Mouse (Mus musculus): ENCODE data around the gene Iqcf3.

Iqcf3 gene

GRCm38 (mm10) chr9:106470991-106471750 is 90.3 kb downstream of the Iqcf3 start:
- no peak for DNase-seq (ENCODE audit: low spot score)

- DNase-seq (ENCODE audit: low spot score), result no peak
Observed at GRCm38 (mm10) chr9:106469776-106470175, 91.7 kb downstream of the Iqcf3 start.

DNA sequence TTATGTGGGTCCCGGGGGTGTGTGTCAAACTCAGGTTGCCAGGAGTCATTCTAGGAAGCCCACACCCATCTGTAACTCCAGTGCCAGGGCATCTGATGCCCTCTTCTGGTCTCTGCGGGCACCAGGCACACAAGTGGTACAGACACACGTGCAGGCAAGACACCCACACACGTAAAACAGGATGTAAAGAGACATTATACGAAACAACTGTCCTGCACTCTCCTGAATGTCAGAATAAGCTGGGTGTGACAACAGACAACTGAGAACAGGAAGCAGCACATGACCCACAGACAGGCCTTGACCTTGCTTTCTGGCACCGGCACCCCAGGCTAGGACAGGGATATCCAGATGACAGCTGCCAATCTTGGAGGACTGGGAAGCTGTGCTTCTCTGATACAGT is 92.1 kb downstream of the Iqcf3 start:
- DNase-seq (ENCODE audit: low spot score), result no peak

DNA sequence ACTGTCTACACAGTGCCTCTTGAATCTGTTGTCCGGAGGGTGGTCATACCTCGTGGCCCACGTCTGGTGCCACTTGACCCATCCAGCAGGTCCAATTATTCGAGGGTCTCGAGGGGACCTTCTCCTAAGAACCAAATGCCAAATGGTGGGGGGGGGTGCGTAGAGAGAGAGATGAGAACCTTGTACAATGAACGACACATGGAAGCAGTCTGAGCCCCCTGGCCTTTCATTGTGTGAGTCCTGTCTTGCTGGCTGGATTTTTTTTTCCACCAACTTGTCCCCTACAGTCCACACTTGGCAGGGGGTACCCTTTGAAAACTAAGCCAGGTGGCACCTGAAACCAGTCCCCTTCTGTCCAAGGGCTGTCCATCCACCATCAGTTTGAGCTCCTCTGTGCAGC is 93.7 kb downstream of the Iqcf3 start:
- no peak for DNase-seq (ENCODE audit: low spot score)

- DNase-seq (ENCODE audit: low spot score), result no peak
Observed at GRCm38 (mm10) chr9:106466721-106467120, 94.7 kb downstream of the Iqcf3 start.

DNA sequence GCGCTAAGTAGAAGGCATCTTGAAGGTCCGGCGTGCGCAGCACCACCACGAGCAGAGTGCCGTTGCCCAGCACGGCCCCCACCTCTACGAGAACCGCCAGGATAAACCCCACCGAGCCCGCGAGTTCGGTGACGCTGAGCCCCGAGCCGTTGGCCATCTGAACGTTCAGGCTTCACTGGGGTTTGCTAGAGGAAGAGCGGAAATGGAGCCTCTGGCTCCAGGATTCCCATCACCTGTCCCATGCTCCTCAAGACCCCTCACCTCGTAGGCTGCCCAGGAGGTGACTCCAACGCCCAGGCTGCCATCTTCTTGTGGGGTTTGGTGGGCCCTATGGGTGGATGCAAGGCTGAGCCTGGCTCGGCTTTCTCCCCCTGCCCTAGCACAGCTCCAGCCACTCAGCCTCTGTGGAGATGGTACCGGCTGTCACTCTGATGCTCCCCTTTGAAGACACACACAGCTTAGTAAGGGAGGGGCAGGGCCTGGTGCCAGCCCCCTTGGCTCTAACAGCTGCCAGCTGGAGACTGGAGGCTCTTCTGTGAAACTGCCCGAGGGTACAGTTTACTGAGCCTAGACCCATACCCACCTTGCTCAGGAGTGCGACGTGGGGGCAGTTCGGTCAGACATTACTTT is 95.7 kb downstream of the Iqcf3 start, which contains the start of gene Gpr62:
Gene Gpr62 (minus strand): TSS at position 368 of the 630 bp plus-strand sequence.
- peak; percentile 77 for DNase-seq (ENCODE audit: low spot score)

DNA sequence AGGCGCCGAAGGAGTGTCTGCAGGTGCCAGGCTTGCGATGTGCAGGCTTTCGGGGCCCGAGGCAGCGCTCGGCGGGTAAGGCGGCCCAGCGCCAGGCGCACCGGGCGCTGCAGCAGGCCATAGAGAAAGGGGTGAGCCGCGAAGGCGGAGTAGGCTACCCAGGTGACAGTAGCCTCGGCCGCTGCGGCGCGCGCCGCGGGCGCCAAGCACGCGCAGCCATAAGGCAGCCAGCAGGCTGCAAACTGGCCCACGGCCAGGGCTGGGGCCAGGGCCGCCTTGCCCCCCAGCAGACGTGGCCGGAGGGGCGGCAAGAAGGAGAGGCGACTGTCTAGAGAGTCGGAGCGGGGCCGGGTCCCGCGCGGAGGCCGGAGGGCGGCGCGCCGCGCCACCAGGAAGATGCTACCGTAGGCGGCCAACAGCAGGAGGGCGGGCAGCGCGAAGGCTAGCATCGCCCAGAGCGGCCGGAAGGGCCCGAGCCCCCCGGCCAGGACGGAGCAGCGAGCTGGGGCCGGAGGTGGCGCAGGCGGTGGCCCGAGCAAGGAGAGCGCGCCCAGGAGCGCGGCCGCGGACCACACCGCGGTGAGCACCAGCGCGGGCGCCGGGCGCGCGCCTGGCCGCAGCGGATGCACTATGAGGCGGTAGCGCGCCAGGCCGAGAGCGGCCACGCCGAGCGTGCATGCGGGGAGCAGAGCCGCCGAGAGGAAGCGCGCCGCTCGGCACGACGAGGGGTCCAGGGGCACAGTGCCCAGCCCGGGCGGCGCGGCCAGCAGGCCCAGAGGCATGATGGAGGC is 96.5 kb downstream of the Iqcf3 start:
- no peak for DNase-seq (ENCODE audit: low spot score)

DNA sequence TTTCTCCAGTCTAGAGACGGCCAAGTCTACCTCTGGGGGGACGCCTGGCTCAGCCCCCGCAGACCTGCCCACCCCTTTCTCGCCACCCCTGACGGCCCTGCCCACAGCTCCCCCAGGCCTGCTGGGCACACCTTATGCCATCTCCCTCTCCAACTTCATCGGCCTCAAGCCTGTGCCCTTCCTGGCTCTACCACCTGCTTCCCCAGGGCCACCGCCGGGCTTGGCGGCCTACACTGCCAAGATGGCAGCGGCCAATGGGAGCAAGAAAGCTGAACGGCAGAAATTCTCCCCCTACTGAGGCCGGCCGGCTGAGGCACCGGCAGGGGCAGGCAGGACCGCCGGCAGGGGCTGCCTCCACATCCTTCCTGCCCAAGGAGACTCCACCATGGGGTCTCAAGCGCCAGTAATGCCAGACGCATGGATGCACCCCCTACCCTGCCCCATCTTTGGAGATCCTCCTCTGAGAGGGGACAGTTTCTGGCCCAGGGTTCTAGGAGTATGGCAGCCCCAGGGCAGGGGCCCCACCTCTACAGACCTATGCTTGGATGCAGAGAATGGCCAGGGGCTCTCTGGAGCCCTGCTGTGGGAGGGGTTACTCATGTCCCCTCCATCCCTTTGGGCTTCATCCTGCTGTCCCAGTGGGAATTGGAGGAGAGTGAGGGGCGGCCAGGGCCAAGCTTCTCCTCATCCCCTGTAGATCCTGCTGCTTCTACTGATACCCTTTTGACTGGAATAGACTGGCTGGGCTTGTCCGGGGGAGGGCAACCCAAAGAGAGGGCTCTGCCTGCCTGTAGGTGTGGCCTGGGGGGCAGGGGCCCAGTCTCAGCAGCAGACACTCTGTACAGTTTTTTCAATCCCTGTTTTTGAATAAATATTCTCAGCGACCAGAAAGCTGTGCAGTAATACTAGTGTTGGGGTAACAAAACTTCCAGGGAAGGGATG is 98.0 kb downstream of the Iqcf3 start:
- DNase-seq (ENCODE audit: low spot score), result no peak

- DNase-seq (ENCODE audit: low spot score), result no peak
Observed at GRCm38 (mm10) chr9:106462430-106462800, 99.0 kb downstream of the Iqcf3 start.

GRCm38 (mm10) chr9:106461641-106462429 is 99.6 kb downstream of the Iqcf3 start:
- DNase-seq (ENCODE audit: low spot score), result no peak

- no peak for DNase-seq (ENCODE audit: low spot score)
Observed at GRCm38 (mm10) chr9:106461026-106461415, 100.4 kb downstream of the Iqcf3 start.

- no peak for DNase-seq (ENCODE audit: low spot score)
Observed at GRCm38 (mm10) chr9:106460401-106461025, 100.9 kb downstream of the Iqcf3 start.

DNA sequence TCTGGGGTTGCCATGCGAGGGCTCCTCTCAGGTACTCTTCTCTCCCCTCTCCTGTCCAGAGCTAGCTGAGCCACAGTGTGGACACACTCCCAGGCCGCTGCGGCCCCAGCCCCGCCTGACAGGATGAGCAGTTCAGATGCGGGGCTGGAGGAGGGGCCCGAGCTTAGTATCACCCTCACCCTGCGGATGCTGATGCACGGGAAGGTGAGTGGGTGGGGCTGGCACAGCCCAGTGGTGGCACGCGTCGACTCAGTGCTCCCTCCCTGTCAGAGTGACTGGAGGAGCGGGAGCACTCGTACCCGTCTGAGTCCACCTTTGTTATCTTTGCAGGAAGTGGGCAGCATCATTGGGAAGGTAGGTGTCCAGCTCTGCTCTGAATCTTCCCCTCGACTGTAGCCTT is 101.5 kb downstream of the Iqcf3 start:
- DNase-seq (ENCODE audit: low spot score), result no peak

GRCm38 (mm10) chr9:106457920-106458319 is 103.5 kb downstream of the Iqcf3 start:
- no peak for DNase-seq (ENCODE audit: low spot score)

DNA sequence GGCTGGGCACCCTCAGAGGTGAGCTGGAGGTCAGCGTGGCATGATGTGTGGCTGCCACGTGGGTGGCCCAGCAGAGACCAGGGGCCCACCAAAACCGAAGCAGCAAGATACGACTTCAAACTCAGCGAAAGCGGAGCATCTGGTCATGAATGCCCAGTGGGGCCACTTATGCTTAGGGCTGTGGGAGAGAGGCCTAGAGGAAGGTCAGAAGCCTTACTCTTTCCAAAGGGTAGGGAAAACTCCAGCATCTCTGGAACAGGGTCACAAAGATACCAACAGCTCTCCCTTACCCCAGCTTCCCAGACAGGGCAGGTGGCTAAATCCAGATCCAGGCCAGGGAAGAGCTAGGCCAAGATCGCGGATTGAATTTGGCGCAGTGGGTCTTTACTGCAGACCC is 104.3 kb downstream of the Iqcf3 start:
- no peak for DNase-seq (ENCODE audit: low spot score)

DNA sequence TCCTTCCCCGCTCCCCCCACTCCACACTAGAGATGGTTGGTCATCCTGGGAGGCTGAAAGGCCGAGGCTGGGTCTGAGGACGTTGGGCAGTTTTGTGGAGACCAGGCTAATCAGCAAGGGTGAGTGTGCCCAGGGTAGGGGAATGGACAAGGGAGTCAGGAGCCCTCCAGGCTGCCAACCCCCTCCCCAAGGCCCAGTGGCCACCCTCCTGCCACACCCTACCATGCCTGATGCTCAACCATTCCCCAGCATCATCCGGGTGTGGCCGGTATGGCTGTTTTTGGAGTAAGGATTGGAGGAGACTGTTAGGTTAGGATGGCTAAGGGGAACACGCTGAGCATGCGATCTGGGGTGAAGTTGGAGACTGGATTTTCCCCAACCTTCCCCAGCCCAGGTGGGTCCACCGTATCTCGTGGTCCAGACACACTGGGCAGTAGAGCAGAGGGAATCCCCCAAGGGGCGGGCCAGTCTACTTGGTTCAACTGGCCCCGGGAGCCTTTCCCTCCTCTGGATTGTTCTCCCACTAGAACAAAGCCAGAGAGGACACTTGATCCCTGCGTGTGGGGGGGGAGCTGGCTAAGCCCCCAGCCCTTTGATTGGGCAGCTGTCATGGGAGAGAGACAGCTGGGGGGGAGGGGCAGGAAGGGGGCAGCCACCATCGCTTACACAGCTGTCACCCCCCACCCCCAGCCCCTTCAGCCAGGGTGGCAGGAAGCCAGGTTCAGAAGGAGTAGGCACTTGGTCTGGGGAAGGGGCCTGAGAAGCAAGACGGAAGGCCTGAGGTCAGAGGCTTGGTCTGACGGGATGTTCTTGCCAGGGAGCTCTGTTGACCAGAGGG is 104.9 kb downstream of the Iqcf3 start:
- DNase-seq (ENCODE audit: low spot score), result no peak

GRCm38 (mm10) chr9:106454888-106455681 is 106.3 kb downstream of the Iqcf3 start:
- DNase-seq (ENCODE audit: low spot score), result no peak

DNA sequence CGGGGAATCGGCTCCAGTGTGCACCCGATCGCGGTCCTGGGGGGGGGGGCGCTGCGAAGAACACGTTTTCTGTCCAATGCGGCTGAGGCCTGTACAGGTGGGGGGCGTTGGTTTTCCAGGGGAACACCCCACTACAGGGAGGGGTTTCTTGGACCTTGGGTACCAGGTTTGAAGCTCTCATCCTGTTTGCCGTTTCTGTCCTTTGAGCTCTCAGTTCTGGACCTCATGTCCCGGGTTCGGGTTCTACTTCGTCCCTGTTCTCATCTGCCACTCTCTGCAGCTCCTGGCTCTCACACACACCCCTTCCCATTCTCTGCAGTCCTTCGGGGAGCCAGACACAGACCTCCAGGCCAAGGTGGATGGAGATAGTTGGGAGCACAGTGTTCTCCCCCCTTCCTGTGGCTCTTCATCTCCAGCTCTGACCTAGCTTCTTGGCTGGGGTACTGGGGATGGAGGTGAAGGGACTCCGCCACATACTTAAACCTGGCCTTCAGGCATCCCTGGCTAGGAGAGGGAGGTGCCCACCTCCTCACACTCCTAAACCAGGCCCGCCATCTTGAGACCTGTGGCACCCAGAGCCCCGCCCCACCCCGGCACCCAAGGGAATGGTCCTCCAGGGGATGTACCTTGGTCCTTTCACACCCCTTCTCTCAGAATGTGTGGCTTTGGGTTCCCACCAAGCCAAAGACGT is 107.2 kb downstream of the Iqcf3 start:
- no peak for DNase-seq (ENCODE audit: low spot score)

Measured in left cerebral cortex, adult 11 months (tissue).